12 mouse cellular contexts compared by ENCODE assay signal in the genomic region with DNA sequence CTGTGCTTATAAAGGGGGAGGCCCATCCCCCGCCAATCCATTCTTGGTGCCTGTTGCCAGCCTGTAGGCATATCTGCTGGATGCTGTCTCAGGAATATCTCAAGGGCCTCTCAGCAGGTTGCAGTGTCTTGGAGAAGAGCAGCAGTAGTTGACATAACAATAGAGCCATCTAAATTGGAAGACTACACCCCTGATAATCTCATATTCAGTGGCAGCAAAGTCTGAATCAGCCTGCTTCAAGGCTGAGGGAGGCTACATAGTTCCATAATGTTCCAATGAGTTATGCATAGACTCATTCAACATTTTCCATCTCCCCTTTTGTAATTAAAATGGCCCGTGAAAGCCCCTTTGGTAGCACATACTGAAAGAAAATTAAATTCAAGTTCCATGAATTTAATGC.
"Had no signal": no experiment of that assay in that cellular context is flagged by ENCODE, and none has a peak within 500 bp of the region (broad histone marks: within the 10 kb centered on the region; RNA-seq: fewer than 3 reads in every experiment).

No protein-coding gene starts in this region.

- DNase-seq: left cerebral cortex, postnatal 4 days; liver; liver, embryonic 13.5 days; liver, postnatal 0 days; lung, adult 18-20 months; lung, adult 2 months; lung, embryonic 14.5 days; lung, postnatal 10 days; lung, postnatal 14 days; lung, postnatal 36 days; lung, postnatal 4 days; midbrain, embryonic 14.5 days had no signal
